Mouse (Mus musculus) neural tube, embryonic 13.5 days (tissue): ENCODE measurements around the gene Alyref. TPM values are rescaled to one million over a fixed set of nuclear protein-coding genes. Genes with fewer than 3 reads are reported as not detected.
A peak's percentile ranks its signal among the peaks of the same experiment; 100 is the strongest.
"Not testable (repeated sequence)": the region's sequence is repeated elsewhere in the genome, so short reads cannot be mapped to it uniquely, and the experiment has no call there.

Experiments used
- ATAC-seq: fragments of 200-750 bp; cut with Nextera tagmentation; 2 replicates; pipeline ENCODE4 v1.8.0; 2017; ENCODE audit warnings: low read depth, mild to moderate bottlenecking, moderate TSS enrichment, moderate library complexity
- H3K27ac ChIP-seq: fragments of 300-500 bp; sonication (generic); replicated peaks from 2 replicates; pipeline ENCODE4 v1.5.1; 2015; ENCODE audit warnings: moderate library complexity, mild to moderate bottlenecking, inconsistent platforms
- H3K27me3 ChIP-seq: fragments of 300-500 bp; sonication (generic); 2 replicates; pipeline ENCODE4 v1.6.1; 2015; ENCODE audit warnings: mild to moderate bottlenecking, inconsistent platforms
- H3K36me3 ChIP-seq: fragments of 300-500 bp; sonication (generic); 2 replicates; pipeline ENCODE4 v1.6.1; 2015; ENCODE audit warnings: mild to moderate bottlenecking, inconsistent platforms
- H3K4me1 ChIP-seq: fragments of 300-500 bp; sonication (generic); replicated peaks from 2 replicates; pipeline ENCODE4 v1.6.1; 2015; ENCODE audit warnings: inconsistent platforms
- H3K4me2 ChIP-seq: fragments of 300-500 bp; sonication (generic); 2 replicates; pipeline ENCODE4 v1.6.1; 2015; ENCODE audit warnings: inconsistent platforms, mild to moderate bottlenecking, moderate library complexity
- H3K4me3 ChIP-seq: fragments of 300-500 bp; sonication (generic); 2 replicates; pipeline ENCODE4 v1.5.1; 2015; ENCODE audit warnings: mild to moderate bottlenecking, inconsistent platforms
- H3K9ac ChIP-seq: fragments of 300-500 bp; sonication (generic); 2 replicates; pipeline ENCODE4 v1.6.1; 2015; ENCODE audit warnings: moderate library complexity, mild to moderate bottlenecking, inconsistent platforms
- H3K9me3 ChIP-seq: fragments of 300-500 bp; sonication (generic); 2 replicates; pipeline ENCODE4 v1.6.1; 2016; ENCODE audit warnings: inconsistent platforms
- WGBS: fragments of 180-500 bp; shearing (Covaris S2); methylation state at CpG from one replicate; pipeline ENCODE4 v1.1.7; 2015; 5-methylcytosine and 5-hydroxymethylcytosine counted together
- polyA plus RNA-seq: library from polyadenylated mRNA; unstranded; fragments of >200 nt; fragmentation: Nextera tagmentation; extraction: Ambion mirVana; gene quantifications from 2 replicates; pipeline ENCODE4 v1.2.1, GENCODE M21; 2015

The Alyref gene
- polyA plus RNA-seq, 1 experiment from 2014 or later = 292 TPM

DNA sequence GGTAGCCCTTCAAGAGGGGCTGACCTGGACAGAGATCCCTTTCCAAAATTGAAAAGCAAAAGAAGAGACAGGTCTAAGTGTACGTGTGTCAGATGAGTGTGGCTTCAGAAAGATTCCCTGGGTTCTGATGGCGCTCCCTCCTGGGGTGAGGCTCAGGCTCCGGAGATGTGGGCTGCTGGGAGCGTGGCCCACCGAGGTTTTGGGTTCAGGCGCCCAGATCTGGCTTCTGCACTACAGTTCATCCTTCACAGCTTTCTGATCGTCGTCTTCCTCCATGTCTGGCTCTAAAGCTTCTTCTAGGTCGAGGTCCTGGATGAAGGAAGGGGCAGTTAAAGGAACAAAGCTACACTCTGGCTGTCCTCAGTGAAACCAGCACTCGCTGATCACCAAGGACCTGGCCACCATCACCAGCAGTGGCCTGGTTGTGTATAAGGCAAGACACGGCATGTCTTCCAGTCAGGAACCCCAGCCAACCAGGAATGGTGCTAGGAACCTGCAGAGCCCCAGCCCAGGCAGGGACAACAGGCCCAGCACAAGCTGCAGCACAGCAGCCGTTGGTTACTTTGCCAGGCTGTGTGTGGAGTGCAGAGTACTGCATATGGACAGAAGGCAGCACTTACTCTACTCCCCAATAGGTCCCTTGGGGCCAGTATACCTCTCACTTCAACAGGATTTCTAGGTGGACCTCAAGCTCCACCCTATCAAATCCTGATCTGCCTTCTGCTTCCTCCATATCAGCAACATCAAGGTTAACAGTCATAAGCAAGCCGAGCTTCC is 37.0 kb downstream of the Alyref start:
- WGBS = 95% methylated on average over 13 of the region's 13 CpGs
- no peak overlapping the region for H3K27ac ChIP-seq
- peaks cover 76% of the 10 kb centered on the region for H3K36me3 ChIP-seq
- no peaks in the 10 kb centered on the region for H3K9me3 ChIP-seq
- no peak for ATAC-seq
- H3K4me1 ChIP-seq = no peaks in the 10 kb centered on the region
- no peak overlapping the region for H3K4me2 ChIP-seq
- H3K9ac ChIP-seq = no peak overlapping the region
- no peaks in the 10 kb centered on the region for H3K27me3 ChIP-seq
- no peak overlapping the region for H3K4me3 ChIP-seq

DNA sequence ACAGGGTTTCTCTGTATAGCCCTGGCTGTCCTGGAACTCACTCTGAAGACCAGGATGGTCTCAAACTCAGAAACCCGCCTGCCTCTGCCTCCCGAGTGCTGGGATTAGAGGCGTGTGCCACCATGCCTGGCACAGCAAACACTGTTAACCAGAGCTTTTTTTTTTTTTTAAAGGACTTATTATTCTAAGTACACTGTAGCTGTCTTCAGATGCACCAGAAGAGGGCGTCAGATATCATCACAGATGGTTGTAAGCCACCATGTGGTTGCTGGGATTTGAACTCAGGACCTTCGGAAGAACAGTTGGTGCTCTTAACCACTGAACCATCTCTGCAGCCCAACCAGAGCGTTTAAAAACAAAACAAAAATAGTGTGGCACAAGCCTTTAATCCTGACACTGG is 39.3 kb downstream of the Alyref start:
- 89% methylated on average over 6 of the region's 6 CpGs for WGBS
- ATAC-seq, H3K4me3 ChIP-seq, H3K9ac ChIP-seq, H3K4me1 ChIP-seq, H3K9me3 ChIP-seq, H3K27ac ChIP-seq, H3K27me3 ChIP-seq, H3K4me2 ChIP-seq: not testable (repeated sequence)
- H3K36me3 ChIP-seq = peaks cover 54% of the 10 kb centered on the region

DNA sequence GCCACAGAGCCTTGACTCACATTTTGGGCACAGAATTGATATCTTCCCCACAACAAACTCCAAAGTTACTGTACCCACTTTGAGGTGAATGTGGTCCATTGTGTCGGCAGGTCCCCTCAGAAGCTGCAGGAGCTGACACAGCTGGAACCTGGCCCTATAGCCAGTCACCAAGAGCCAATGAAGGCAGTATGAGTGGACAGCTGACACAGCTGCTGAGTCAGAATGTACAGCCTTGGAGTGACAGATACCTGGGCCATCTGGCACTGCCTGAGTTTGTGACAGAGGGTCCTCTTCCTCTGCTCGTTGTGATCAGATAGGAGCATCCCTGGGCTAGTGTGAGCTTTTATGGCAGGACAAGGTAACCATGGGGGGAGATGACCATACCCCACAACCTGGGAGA is 42.9 kb downstream of the Alyref start:
- Histone ChIP-seq H3K9me3 (no peaks in the 10 kb centered on the region), H3K4me2 (no peak overlapping the region), H3K27ac (no peak overlapping the region), H3K9ac (no peak overlapping the region), H3K27me3 (no peaks in the 10 kb centered on the region), H3K36me3 (peaks cover 18% of the 10 kb centered on the region), H3K4me1 (peaks cover 3% of the 10 kb centered on the region), H3K4me3 (no peak overlapping the region)
- no peak for ATAC-seq
- WGBS = 75% methylated on average over 2 of the region's 2 CpGs

DNA sequence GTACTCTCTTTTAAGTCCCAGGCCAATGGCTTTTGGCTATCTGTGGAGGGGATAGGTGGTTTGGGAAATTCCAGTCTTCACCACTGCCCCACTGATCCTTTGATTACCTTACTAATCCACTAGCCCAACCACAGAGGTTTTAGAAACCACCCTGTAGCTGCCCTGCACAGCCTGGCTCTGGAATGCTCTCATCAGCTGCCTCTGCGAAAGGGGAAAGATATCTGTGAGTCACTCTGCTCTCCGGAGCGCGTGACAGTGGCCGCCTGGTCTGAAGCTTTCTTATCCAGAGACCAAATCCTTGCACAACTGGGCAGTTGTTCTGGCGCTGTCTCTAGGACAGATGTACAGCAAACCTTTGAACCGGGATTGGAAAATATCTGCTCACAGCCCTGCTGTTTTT is 43.3 kb downstream of the Alyref start:
- ATAC-seq = no peak
- Histone ChIP-seq H3K9ac (no peak overlapping the region), H3K9me3 (no peaks in the 10 kb centered on the region), H3K36me3 (peaks cover 14% of the 10 kb centered on the region), H3K27me3 (no peaks in the 10 kb centered on the region), H3K27ac (no peak overlapping the region), H3K4me2 (no peak overlapping the region), H3K4me1 (peaks cover 7% of the 10 kb centered on the region), H3K4me3 (no peak overlapping the region)
- 89% methylated on average over 7 of the region's 7 CpGs for WGBS

DNA sequence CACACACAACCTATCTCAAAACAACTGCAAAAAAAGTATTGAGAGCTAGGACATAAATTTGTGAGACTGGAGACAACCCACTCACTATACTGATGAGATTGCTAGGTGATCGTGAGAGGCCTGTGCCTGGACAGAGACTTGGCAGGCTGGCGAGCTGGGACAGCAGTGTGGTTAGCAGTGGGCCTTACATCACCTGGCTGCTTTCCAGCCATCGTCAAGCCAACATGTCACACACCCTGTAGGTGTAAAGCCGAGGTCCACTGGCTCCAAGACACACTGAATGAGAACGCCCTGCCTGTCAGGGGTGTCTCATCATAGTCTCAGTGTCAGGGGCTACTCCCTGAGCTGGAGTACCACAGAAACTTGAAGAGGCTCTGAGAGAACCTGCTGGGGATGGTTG is 45.4 kb downstream of the Alyref start:
- H3K9me3 ChIP-seq = no peaks in the 10 kb centered on the region
- no peaks in the 10 kb centered on the region for H3K36me3 ChIP-seq
- H3K9ac ChIP-seq = no peak overlapping the region
- no peak for ATAC-seq
- H3K27ac ChIP-seq = no peak overlapping the region
- 76% methylated on average over 5 of the region's 5 CpGs for WGBS
- H3K4me1 ChIP-seq = peaks cover 20% of the 10 kb centered on the region
- H3K4me2 ChIP-seq = no peak overlapping the region
- no peaks in the 10 kb centered on the region for H3K27me3 ChIP-seq
- H3K4me3 ChIP-seq = no peak overlapping the region

DNA sequence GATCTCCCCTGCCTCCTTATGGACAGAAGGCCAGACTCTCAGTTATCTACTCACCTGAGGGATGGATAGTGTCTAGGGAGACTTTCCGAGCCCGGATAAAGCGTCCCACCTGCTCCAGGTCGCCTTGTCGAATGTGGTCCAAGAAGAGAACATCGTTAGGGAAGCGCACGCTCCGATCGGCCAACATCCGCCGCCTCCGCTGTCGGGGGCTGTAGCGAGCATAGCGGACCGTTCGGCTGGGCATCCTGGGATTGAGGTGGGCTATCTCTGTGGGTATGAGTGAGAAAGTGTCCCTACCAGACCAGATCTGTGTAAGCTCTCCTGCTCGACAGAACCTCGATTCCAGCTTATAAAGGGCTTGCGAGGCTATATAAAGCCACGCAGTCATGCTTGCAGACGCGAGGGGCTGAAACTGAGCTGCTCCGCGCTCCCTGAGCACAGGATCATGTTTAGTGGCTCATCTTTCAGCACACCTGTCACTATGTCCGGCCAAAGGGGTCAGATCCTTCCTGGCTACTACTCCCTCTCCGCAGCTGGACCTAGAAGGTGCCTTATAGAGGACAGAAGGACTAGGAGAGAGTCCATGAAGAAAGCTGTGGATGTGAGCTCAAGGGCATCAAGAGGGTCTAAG is 47.2 kb downstream of the Alyref start, which contains the start of gene Ppp1r27:
Ppp1r27 (minus strand) TSS at position 323 of the 631 bp plus-strand sequence.
- no peaks in the 10 kb centered on the region for H3K9me3 ChIP-seq
- peak within 1 kb of the TSS; percentile 90 for H3K27ac ChIP-seq
- H3K4me3 ChIP-seq = peak within 1 kb of the TSS; percentile 91
- H3K27me3 ChIP-seq = no peaks in the 10 kb centered on the region
- peak within 1 kb of the TSS; percentile 96 for H3K4me2 ChIP-seq
- H3K4me1 ChIP-seq = peaks cover 29% of the 10 kb centered on the region
- 94% methylated on average over 28 of the region's 28 CpGs for WGBS
- peak within 1 kb of the TSS; percentile 98 for H3K9ac ChIP-seq
- no peak for ATAC-seq
- H3K36me3 ChIP-seq = no peaks in the 10 kb centered on the region

DNA sequence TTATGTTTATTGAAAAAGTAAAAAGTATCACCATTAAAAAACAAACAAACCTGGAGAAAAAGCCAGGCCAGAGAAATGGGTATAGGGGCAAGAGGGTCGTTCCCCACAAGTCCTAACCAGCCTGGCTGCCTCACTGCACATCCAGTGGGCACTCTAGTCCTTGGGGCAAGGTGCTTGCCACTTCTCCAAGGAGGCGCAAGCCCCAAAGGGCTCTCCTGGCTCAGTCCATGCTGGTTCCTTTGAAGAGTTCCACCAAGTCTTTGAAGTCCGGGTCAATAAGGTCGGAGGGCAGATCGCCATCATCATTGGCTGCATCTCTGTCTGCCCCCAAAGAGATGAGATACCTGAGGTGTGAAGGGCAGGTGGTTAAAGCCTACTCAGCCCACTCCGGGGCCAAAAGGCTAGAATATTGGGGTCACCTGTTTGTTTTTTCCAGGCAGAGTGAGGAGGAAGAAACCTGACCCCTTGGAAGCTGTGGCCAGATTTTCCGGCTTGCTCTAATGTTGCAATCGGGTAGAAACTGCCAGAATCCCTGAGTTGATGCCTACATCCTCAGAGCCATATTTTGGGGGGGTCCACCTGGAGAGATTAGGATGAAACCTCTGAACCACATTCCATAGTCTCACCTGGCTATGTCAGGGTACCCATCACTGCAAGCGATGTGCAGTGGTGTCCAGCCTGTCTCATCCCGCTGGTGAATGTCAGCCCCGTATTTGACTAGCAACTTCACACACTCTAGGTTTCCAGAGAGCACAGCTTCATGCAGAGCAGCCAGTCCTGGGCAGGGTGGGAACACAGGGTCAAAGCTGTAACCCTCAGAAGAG is 48.0 kb downstream of the Alyref start:
- peaks cover 4% of the 10 kb centered on the region; the same call in 1 of the 2 replicates for H3K36me3 ChIP-seq
- ATAC-seq = peak; percentile 41; the same call in 1 of the 2 replicates
- H3K4me3 ChIP-seq = peak overlapping the region; percentile 91
- peak overlapping the region; percentile 90 for H3K27ac ChIP-seq
- peak overlapping the region; percentile 98 for H3K9ac ChIP-seq
- peaks cover 33% of the 10 kb centered on the region for H3K4me1 ChIP-seq
- peak overlapping the region; percentile 96 for H3K4me2 ChIP-seq
- no peaks in the 10 kb centered on the region for H3K9me3 ChIP-seq
- H3K27me3 ChIP-seq = no peaks in the 10 kb centered on the region
- 72% methylated on average over 11 of the region's 11 CpGs for WGBS

DNA sequence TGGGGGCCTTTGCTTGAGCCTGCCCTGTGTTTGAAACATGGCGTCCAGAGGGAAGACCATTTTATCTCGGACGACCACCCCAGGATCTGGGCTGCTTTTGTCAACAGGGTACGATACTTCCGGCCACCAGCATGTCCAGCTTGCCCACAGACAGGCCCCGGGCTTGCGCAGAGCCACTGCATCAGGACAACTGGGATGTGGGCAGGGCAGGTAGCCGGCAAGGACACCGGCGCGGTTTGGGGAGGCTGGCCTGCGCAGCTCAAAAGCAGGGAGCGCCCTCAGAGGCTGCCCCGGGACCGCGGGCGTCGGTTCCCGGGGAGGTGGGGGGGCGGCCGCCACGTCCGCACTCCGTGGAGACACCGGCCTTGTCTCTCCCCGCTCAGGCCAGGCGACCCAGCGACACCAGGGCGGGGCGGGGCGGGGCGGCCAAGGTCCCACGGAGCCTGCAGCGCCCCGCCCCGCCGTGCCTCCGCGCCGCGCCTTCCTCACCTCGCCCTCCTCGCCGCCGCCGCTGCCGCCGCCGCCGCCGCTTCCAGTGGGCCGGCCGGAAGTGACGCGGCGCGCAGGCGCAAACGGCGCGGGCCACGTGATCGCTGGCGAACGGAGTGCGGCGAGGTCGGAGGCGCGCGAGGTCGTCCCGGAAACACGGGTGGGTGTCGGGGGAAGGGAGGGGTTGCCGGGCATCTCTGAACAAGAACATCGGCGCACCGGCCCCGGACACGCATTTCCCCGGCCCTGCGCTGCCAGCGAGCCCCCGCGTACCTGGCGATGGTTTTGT is 48.8 kb downstream of the Alyref start, which contains the start of gene Mcrip1:
Mcrip1 (minus strand) TSS at position 560 of the 778 bp plus-strand sequence.
- H3K36me3 ChIP-seq = peaks cover 13% of the 10 kb centered on the region
- H3K4me2 ChIP-seq = peak within 1 kb of the TSS; percentile 96
- under 1% methylated on average over 56 of the region's 87 CpGs for WGBS
- peak within 1 kb of the TSS; percentile 98 for H3K9ac ChIP-seq
- no peaks in the 10 kb centered on the region for H3K9me3 ChIP-seq
- H3K27me3 ChIP-seq = no peaks in the 10 kb centered on the region
- peak within 1 kb of the TSS; percentile 90 for H3K27ac ChIP-seq
- ATAC-seq = peak; percentile 91
- H3K4me1 ChIP-seq = peaks cover 33% of the 10 kb centered on the region
- H3K4me3 ChIP-seq = peak within 1 kb of the TSS; percentile 91

DNA sequence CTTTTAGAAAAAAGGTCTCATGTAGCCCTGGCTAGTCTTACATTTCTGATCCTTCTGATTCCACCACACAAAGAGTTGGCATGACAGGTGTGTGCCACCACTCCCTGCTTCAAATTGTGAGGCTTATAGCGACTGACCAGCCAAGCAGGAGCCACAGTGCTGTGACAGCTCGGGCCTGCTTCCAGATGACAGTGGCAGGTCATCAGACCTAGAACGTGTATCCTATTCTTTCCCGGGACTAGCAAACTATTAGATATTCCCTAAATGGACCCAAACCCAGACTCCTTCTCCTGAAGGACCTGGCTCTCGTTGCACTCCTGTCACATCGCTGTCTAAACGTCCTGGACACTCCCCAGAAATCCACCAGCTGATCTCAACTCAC is 49.4 kb downstream of the Alyref start:
- H3K27ac ChIP-seq = peak overlapping the region; percentile 90
- H3K36me3 ChIP-seq = peaks cover 19% of the 10 kb centered on the region
- peaks cover 33% of the 10 kb centered on the region for H3K4me1 ChIP-seq
- peak overlapping the region; percentile 96 for H3K4me2 ChIP-seq
- H3K9ac ChIP-seq = peak overlapping the region; percentile 98
- ATAC-seq = no peak
- WGBS = 32% methylated on average over 7 of the region's 7 CpGs
- no peaks in the 10 kb centered on the region for H3K9me3 ChIP-seq
- H3K4me3 ChIP-seq = peak overlapping the region; percentile 91
- H3K27me3 ChIP-seq = no peaks in the 10 kb centered on the region

DNA sequence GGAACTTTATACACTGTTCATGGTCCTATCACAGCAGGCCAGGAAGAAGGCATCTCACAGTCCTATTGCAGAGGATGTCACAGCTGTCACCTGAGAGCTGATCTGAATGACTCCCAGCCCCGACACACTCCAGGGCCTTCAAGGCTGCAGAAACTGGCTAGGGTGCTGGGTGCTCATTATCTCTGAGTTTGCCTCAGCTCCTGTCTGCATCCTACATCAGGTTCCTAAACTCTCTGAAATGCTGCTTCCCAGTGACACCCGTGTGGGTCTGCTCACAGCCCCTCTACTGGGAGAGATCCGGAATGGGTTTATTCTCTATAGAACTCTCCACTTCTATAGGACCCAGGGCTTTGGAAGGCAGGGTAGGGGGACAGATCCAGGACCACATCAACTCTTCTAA is 50.0 kb downstream of the Alyref start:
- 88% methylated on average over 3 of the region's 3 CpGs for WGBS
- Histone ChIP-seq H3K36me3 (peaks cover 24% of the 10 kb centered on the region), H3K27ac (no peak overlapping the region), H3K9me3 (no peaks in the 10 kb centered on the region), H3K4me3 (peak overlapping the region; percentile 91), H3K4me2 (peak overlapping the region; percentile 96), H3K9ac (peak overlapping the region; percentile 98), H3K4me1 (peaks cover 33% of the 10 kb centered on the region), H3K27me3 (no peaks in the 10 kb centered on the region)
- ATAC-seq = no peak

DNA sequence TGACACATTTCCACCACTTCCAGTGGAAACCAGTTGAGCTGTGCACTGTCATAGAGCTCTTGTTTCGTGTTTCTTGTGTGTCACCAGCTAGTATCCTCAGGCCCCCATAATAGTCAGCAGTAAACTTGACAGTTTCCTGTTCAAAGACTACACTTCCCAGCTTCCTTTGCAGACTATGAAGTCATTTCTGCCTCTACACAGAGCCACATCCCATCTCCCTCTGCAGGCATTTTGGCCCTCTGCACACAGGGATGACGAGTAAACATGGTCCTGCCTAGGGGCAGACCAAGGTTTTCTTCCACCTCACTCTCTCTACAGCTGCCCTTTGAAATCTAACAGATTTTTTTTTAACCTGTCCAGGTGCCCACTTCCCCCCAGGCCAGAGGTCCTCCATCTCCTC is 50.7 kb downstream of the Alyref start:
- Histone ChIP-seq H3K27ac (no peak overlapping the region), H3K4me3 (no peak overlapping the region), H3K4me2 (0 out of 2 replicates have a peak overlapping the region, but pooled peaks have one; percentile 96), H3K9ac (peak overlapping the region; percentile 12; the same call in 1 of the 2 replicates), H3K27me3 (no peaks in the 10 kb centered on the region), H3K9me3 (no peaks in the 10 kb centered on the region), H3K4me1 (peaks cover 33% of the 10 kb centered on the region), H3K36me3 (peaks cover 32% of the 10 kb centered on the region)
- no peak for ATAC-seq
- 57% methylated on average over 2 of the region's 2 CpGs for WGBS
